Mouse (Mus musculus): ENCODE measurements around the gene Smco4.

DNA sequence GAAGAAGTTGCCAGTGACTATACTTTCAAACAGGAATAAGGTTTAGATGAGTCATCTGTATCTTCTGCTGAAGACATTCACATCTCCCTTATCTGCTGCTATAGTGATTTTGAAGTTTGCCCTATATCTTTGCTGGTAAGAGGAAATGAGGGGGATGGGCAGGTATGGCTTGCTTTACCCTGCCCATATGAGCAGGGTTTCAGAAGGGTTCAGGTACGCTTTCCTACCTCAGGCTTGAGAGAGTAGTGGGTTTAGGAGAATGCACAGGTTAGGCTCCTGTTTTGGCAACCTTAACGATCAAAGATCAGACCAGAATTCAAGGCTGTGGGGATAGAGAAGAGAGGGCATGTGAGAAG lies 36.7 kb downstream of the Smco4 start:
- TF ChIP-seq CTCF (IDR thresholded peaks at IDR 0.05; ENCODE audit: insufficient read depth, low read length), result no peak
- no peak for TF ChIP-seq POLR2A (IDR thresholded peaks at IDR 0.05; ENCODE audit: borderline replicate concordance, extremely low read depth, low read depth, low read length)

All from lung, adult 2 months (tissue).